Mouse (Mus musculus) cortical plate, adult 2 months (tissue): ENCODE measurements around the gene Nprl3.

Source experiments
- CTCF ChIP-seq: fragments of 200-500 bp; IDR thresholded peaks from 2 replicates; pipeline ENCODE4 v1.5.1; 2011; ENCODE audit warnings: mild to moderate bottlenecking, control low read depth, low read length; ENCODE audit not compliant: insufficient read depth; ENCODE audit errors: extremely low read depth
- POLR2A ChIP-seq: fragments of 200-500 bp; IDR thresholded peaks from 2 replicates; pipeline ENCODE4 v1.6.1; 2011; ENCODE audit warnings: mild to moderate bottlenecking, low read length, control low read depth; ENCODE audit not compliant: insufficient read depth; ENCODE audit errors: extremely low read depth

- TF ChIP-seq CTCF (no peak), POLR2A (no peak)
Observed at GRCm38 (mm10) chr11:32215372-32216162, 51.9 kb downstream of the Nprl3 start.
